Mouse (Mus musculus): ENCODE measurements around the gene Ednra.
"Not testable (repeated sequence)": the region's sequence is repeated elsewhere in the genome, so short reads cannot be mapped to it uniquely, and the experiment has no call there.

Gene Ednra

DNA sequence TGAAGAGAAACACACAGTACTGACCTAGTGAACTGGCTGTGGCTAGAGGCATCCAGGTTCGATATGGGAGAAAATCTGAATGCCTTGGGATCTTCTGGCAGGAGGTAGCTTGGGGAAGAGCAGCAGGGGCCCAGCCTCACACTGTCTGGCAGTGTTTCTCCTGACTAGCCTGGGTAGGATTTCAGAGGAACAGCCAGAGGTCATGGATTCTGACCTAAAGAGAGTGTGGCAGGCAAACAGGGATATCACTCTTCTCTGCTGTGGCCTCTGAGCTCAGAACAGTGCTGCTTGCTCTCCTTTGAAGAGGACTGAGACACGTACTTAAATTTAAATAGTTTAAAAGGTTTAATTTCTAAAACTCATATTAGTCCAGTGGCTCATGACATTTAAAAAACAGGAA lies 7.2 kb downstream of the Ednra start:
- no peak for DNase-seq (ENCODE audit: low spot score)

DNA sequence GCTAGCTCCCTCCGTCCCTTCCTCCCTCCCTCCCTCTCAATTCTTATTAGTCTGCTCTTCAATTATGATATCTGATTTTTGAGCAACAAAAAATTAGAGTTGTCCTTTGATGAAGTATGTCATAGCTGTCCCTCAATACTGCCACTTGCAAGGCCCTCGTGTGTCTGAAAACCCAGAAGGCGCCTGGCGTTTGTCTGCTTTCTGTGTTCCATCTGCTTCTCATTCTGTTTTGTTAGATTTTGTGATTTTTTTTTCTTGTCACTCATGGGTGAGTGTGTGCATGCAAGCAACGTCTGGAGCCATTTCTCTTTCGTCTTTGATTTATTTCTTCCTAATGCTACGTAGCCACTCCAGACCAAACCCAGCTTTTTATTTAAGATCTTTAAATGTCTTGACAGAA lies 9.8 kb downstream of the Ednra start:
- DNase-seq (ENCODE audit: low spot score), result no peak

DNA sequence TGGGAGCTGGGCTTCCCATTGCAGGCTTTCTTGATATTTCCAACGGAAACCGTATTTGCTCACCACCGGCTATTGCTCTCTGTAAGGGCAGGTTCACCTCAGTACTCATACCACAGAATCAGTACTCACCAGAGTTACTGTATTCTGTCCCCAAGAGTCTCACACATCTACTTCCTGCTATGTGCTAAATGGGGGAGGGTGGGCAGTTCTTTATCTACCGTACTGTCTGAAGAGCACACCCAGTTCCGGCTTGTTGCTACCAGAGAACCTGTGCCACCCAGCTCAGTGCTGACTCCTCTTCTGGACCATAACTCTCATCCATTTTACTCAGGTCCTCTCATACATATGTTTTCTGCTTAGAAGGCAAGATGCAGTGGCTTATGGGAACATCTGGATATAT lies 10.6 kb downstream of the Ednra start:
- no peak for DNase-seq (ENCODE audit: low spot score)

- no peak for DNase-seq (ENCODE audit: low spot score)
Measured at GRCm38 (mm10) chr8:77704768-77705167, 19.5 kb downstream of the Ednra start.

GRCm38 (mm10) chr8:77698028-77698427 lies 26.2 kb downstream of the Ednra start:
- no peak for DNase-seq (ENCODE audit: low spot score)

DNA sequence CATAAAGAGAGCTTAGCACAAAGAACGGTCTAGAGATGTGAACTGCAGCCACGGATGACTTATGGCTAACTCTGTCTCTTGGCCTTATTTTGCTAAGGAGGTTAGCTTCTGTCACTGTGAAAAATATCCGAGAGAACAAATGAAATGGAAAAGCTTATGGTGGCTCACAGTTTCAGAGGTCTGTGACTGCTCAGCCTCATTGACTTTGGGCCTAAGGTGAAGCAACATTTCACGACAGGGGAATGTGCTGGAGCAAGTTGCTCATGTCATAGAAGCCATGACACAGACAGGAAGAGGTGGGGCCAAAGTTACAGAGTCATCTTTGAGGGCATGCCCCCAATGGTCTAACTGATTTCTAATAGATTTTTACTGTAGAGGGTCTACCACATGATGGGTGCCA lies 28.1 kb downstream of the Ednra start:
- no peak for DNase-seq (ENCODE audit: low spot score)

DNA sequence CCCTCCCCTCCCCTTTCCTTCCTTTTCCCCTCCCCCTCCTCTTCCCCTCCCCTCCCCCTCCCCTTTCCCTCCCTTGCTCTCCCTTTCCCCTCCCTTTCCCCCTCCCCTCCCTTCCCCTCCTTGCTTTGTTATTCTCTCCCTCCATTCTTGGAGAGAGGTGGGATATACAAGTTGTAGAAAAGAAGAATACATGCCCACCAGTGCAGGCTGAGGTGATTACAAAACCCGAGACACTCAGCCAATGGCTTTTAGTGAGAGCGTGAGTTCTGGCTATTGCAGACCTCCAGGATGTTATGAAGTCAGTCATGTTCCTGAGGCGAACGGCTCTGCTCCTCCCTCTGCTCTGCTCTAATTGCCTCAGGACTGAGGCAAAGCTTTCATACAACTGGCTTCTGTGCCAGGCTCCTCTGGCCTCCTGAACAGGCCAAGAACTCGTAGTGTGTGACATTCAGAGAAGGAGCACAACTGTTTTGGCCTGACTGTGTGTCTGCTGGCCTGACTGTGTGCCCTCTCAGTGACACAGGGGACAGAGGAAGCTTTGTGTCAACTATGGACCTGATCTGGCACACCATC lies 28.7 kb downstream of the Ednra start:
- no peak for DNase-seq (ENCODE audit: low spot score)

DNA sequence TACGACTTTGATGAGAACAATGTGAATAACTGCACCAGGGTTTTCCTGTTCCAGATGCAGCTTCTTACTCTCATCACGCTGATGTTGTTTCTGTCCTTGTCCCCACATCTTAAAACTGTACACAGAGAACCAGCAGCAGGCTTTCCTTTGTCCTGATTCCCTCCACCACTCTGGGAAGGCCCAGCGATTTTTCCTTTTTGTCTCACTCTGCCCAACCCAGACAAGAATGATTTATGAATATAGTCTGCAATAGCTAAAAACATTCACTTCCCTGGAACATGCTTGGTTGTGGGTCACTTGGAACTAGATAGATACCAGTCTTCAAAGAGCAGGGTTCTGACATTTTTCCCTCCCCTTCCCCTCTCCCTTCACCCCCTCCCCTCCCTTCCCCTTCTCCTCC lies 29.2 kb downstream of the Ednra start:
- no peak for DNase-seq (ENCODE audit: low spot score)

DNA sequence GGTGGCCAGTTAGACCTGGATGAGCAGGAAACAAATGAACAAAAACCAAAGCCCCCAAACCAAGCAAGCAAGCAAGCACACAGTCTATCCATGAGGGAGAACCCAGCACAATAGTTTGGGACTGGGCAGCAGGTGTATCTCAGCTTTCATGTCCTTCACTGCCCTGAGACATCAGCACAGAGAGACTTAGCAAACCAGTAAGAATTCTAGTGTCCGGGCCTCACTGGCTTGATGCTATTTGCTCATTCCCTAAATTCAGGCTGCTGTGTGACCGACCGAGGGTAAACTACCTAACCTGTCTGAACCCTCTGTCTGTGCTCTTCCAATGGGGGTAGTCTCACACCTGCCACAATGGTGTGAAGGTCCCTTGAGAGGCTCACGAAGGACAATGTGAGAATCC lies 29.7 kb downstream of the Ednra start:
- no peak for DNase-seq (ENCODE audit: low spot score)

DNA sequence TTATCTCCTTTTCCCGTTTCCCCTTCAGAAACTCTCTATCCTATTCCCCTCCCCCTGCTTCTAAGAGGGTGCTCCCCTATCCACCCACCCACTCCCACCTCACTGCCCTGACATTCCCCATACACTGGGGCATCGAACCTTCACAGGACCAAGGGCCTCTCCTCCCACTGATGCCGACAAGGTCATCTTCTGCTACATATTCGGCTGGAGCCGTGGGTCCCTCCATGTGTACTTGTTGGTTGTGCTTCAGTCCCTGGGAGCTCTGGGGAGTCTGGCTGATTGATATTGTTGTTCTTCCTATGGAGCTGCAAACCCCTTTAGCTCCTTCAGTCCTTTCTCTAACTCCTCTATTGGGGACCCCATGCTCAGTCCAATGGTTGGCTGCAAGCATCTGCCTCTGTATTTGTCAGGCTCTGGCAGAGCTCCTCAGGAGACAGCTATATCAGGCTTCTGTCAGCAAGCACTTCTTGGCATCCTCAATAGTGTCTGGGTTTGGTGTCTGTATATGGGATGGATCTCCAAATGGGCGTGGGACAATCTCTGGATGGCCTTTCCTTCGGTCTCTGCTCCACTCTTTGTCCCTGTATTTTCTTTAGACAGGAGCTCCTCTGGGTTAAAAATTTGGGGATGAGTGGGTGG lies 34.7 kb downstream of the Ednra start:
- DNase-seq (ENCODE audit: low spot score), result not testable (repeated sequence)

- DNase-seq (ENCODE audit: low spot score), result no peak
Measured at GRCm38 (mm10) chr8:77688978-77689377, 35.3 kb downstream of the Ednra start.

DNA sequence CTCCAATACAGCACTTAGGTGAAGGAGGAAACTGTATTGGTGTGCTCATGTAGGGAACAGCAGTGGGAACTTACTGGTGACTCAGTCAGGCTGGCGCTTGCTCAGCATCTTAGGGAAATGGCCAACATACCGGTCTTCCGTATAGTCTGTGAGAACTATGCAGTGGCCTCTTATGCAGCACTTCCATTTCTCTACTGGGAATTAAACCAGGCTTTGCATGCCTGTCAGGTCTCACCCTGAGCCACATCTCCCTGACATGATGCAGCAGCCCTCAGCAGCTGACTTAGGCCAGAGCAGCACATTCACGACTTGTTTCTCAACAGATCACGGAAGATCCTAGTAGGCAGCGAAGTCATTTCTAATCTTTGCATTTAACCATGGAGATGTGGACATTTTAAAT lies 39.9 kb downstream of the Ednra start:
- no peak for DNase-seq (ENCODE audit: low spot score)

DNA sequence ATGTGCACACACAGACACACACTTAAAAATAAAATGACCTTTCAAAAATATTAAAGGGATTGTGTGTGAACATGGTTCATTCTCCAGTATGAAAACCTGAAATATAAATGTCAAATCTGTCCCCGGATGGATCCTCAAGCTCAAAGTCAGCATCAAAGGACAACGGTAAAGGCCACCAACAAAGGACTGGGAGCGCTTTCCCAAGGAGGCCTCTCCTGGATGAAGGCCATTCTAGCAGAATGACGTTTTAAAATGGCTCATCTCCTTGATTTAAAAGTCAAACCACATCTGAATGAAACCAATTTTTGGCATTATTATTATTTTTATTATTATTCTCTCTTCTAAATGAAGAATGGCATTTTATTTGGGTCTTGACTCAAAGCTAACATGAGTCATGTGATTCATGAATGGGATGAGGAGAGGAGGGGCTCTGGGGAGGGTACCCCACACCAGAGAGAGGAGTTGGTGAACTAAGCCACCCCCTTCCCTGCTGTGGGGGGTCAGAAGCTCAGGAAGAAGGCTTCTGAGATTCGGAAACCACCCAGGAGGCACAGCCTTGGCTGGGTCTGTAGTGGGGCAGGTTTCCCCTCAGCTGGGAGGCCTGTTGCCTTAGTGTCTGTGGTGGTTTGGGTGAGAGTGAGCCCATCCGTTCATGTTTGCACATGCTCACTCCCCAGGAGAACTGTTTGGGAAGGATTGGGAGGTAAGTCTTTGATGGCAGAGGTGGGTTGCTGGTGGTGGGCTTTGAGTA lies 40.7 kb downstream of the Ednra start:
- no peak for DNase-seq (ENCODE audit: low spot score)

GRCm38 (mm10) chr8:77682008-77682934 lies 42.0 kb downstream of the Ednra start:
- no peak for DNase-seq (ENCODE audit: low spot score)

- DNase-seq (ENCODE audit: low spot score), result no peak
Measured at GRCm38 (mm10) chr8:77672036-77672435, 52.2 kb downstream of the Ednra start.

- DNase-seq (ENCODE audit: low spot score), result no peak
Measured at GRCm38 (mm10) chr8:77670612-77671363, 53.5 kb downstream of the Ednra start.

GRCm38 (mm10) chr8:77667916-77668315 lies 56.3 kb downstream of the Ednra start:
- no peak for DNase-seq (ENCODE audit: low spot score)

GRCm38 (mm10) chr8:77664901-77665300 lies 59.4 kb downstream of the Ednra start:
- DNase-seq (ENCODE audit: low spot score), result no peak

DNA sequence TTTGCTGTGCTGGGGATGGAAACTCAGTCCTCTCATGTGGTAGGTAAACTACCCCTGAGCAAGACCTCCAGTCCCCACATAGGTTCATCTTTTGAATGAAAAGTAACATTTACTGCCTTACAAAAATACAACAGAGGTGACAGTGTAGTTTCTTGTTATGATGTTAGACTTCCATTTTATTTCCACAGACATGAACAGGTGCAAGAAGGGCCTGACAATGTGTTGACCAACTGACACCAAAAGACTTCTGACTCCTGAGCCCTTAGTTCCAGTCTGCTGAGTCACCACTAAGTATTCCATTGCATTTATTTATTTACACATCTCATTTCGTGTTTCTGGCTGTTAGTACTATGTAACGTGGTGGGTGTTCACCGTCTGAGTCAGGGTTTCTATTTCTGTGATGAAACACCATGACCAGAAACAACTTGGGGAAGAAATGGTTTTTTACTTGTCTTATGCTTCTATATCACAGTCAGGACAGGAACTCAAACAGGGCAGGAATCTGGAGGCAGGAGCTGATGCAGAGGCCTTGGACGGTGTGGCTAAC lies 64.7 kb downstream of the Ednra start:
- no peak for DNase-seq (ENCODE audit: low spot score)

DNA sequence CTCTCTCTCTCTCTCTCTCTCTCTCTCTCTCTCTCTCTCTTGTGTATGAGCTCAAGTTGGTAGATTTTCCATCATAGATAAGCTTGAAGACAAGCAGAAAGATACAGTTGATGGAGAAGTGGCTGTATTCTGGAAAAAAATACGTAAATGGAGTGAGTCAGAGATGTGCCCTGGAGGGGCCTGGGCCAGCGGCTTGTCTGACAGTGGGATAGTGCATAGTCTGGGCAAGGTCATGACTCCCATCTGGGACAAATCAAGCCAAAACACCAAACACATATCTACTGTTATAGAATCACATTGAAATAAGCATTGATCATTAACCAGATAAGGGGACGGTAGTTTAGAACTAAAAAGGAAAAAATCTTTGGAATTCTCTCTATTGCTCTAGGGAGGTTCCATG lies 65.9 kb downstream of the Ednra start:
- no peak for DNase-seq (ENCODE audit: low spot score)

DNA sequence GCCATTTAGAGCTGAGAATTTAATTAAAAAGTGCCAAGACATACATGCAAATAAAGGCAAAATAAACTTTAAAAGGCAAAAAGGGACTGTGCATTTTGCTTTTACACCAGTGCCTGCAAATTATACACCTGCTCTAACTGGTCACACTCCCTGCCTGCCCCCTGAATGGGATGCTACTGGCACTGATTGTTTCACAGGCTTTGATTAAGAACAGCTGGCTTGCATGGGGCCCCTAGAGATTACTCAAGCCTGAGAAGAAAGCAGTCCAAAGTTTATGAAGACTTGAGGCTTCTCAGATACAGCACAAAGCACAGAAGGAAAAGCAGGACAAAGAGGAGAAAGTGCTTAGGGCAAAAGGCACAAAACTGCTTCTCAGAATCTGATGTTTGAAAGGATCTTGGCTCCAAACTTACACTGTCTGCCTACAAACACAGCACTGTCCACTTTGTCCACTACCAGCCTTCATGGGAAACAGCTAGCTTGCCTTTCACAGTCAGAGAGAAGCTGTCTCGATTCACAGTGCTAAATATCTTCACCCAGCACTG lies 73.5 kb downstream of the Ednra start:
- DNase-seq (ENCODE audit: low spot score), result no peak
